Mouse (Mus musculus) adrenal gland, adult 2 months (tissue): ENCODE measurements around the gene Agpat3. TPM values are rescaled to one million over a fixed set of nuclear protein-coding genes. Genes with fewer than 3 reads are reported as not detected.

Experiments
- DNase-seq: peaks from one replicate; pipeline ENCODE4 v3.0.0; 2021
- polyA plus RNA-seq: library from polyadenylated mRNA; depleted of rRNA; stranded (reverse); fragments of >200 nt; gene quantifications from 2 replicates; pipeline ENCODE4 v1.2.3, GENCODE M21; 2012
- total RNA-seq, 2 experiments: library from RNA; stranded (reverse); gene quantifications; 2 replicates each; pipeline ENCODE4 v1.2.3; 2021

Agpat3 gene
- total and polyA plus RNA-seq, 3 experiments = 346 to 654 (median 422) TPM

- no peak for DNase-seq
Observed at GRCm38 (mm10) chr10:78324556-78325164, 27.6 kb downstream of the Agpat3 start.

- DNase-seq = no peak
Observed at GRCm38 (mm10) chr10:78323214-78323880, 28.9 kb downstream of the Agpat3 start.

- DNase-seq = peak; percentile 65
Observed at GRCm38 (mm10) chr10:78322806-78323205, 29.5 kb downstream of the Agpat3 start.

DNA sequence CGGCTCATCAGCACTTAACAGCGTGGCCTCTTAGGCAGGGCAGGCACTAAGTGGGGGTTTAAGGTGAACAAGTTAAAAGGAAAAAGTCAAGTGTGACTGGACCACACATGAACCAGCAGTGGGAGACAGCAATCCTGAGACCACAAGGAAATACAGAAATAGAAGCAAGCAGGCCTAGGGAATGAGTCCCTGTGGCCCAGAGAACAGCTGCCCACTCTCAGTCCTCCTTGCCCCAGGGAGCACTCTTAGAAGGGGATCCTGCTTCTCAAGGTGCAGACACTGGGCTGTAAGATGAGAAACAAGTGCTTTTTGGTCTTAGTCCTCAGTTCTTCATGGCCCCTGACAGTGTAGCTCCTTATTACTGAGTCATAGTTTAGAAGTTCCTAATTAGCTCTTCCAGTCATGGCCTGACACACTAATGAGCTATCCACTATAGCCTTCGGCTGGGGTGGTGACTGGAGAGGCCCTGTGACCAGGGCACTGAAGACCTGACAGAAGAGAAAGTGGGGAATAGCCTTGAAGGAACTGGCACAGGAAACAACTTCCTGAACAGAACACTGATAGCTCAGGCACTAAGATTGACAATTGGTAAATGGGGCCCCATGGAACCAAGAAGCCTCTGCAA, 31.0 kb downstream of the Agpat3 start:
- no peak for DNase-seq

GRCm38 (mm10) chr10:78320526-78320925, 31.8 kb downstream of the Agpat3 start:
- DNase-seq = no peak

- no peak for DNase-seq
Observed at GRCm38 (mm10) chr10:78319940-78320339, 32.3 kb downstream of the Agpat3 start.

DNA sequence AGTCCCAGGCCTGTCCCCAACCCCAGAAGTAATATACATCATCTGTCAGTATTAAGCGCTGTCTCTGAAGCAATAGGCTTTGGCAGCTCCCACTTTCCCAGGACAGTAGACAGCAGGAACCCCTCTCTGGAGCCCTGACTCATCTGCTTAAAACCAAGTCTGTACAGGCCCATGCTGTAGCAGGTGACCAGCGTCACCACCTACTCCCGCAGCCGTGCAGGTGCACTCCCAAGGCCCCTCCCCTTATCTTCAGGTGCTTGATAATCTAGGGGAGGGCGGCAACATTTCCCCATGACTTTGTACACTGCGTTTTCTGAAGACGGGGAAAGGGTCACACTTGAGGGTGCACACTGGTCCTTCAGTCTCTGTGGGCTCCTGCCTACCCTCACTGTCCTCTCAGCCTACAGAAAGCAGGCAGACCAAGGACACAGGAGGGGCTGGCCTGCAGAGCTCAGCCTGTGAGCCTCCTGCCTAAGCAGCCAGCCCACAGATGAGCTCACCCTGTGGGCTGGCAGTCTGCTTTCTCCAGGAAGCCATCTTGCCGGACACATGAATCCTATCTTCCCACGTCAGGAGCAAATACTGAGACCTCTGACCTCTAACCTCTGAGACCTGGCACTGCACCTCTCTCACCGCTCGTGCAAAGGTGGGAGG, 34.9 kb downstream of the Agpat3 start:
- DNase-seq = no peak

GRCm38 (mm10) chr10:78316228-78317087, 35.8 kb downstream of the Agpat3 start:
- DNase-seq = no peak

GRCm38 (mm10) chr10:78315145-78315544, 37.1 kb downstream of the Agpat3 start:
- no peak for DNase-seq

DNA sequence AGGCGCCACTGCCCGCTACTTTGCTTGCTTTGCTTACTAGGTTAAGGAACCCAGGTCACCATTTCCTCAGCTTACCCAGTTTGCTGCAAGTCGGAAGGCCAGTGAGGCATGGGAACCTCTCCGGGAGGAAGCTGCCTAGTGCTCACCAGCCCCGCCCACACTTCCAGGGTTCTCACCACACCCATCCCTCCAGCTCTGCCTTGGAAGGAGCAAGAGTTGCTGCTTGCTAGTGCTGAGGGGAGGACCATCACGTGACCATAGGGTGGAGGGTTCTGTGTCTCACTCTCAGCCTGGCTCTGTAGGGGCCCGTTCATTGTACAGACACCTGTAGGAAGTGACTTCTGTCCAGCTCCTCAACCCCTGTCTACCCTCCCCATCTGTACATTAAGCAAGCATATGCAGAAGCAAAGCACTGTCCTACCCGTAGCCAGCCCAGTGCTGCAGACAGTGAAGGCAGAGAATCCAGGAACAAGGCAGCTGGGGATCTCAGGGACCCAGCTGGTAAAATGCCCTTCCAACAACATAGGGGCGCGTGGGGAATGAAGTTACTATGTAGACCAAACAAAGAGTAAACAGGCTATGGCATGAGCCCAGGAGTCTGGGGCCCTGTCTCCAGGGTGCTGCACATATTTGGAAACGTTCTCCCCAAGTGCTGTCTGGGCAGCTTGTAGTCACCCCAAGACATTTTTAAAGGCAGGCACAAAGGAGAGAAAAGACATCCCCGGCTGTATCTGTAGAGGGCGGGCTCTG, 40.2 kb downstream of the Agpat3 start:
- DNase-seq = no peak

- no peak for DNase-seq
Observed at GRCm38 (mm10) chr10:78310747-78311267, 41.5 kb downstream of the Agpat3 start.

DNA sequence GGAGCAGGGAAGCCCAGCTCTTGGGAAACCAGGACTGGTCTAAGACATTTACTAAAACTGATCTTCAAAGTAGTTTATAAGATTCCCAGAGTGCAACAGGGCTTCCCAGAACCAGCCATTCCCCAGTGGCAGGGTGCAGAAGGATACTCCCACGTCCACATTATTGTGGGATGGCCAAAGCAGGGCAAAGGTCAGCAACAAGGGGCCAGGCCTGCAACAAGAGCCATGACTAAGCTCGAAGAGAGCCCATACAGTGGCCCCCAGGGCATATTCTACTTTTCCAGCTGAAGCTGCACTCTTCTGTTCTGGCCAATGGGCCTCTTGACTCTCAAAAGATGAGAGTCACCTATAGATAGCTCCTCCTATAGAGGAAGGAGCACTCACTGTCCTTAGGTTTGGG, 43.7 kb downstream of the Agpat3 start:
- no peak for DNase-seq

DNA sequence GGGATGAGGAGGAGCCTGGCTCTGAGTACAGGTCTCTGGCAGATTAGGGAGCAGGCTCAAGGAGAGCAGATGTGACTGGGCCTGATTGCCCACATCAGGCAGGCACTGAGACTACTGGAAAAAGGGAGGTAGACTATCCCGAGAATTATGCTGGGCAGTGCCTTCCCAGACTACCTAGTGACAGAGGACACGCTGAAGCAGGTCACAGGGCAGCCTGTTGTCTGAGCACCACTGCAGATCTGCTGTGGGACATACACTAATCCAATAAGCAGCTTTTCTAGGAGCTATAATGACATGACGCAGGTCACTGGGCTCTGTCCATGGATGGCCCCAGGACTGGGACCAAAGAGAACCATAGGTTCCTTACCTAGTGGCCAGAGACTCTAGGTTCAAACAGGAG, 44.9 kb downstream of the Agpat3 start:
- no peak for DNase-seq

- no peak for DNase-seq
Observed at GRCm38 (mm10) chr10:78306027-78306426, 46.3 kb downstream of the Agpat3 start.

- no peak for DNase-seq
Observed at GRCm38 (mm10) chr10:78304996-78305395, 47.3 kb downstream of the Agpat3 start.

GRCm38 (mm10) chr10:78303675-78304074, 48.6 kb downstream of the Agpat3 start:
- DNase-seq = peak; percentile 62

DNA sequence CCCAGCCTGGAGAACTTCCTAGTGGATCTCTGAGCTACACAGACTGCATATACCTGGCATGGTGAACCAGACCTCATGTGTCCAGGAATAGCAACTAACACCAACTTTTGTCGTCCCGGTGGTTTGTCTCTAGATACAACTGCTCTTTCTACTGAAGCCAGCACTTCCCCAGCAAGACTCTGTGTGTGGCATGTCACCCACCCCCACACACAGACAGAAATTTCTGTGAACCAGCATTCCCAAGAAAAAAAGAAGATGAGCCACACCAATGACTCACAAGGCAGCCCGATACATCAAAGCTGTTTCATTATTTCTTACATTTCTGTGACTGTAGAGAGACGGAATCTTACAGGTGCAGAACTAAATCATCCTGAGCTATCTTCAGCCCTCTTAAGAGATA, 52.2 kb downstream of the Agpat3 start:
- DNase-seq = peak; percentile 73

DNA sequence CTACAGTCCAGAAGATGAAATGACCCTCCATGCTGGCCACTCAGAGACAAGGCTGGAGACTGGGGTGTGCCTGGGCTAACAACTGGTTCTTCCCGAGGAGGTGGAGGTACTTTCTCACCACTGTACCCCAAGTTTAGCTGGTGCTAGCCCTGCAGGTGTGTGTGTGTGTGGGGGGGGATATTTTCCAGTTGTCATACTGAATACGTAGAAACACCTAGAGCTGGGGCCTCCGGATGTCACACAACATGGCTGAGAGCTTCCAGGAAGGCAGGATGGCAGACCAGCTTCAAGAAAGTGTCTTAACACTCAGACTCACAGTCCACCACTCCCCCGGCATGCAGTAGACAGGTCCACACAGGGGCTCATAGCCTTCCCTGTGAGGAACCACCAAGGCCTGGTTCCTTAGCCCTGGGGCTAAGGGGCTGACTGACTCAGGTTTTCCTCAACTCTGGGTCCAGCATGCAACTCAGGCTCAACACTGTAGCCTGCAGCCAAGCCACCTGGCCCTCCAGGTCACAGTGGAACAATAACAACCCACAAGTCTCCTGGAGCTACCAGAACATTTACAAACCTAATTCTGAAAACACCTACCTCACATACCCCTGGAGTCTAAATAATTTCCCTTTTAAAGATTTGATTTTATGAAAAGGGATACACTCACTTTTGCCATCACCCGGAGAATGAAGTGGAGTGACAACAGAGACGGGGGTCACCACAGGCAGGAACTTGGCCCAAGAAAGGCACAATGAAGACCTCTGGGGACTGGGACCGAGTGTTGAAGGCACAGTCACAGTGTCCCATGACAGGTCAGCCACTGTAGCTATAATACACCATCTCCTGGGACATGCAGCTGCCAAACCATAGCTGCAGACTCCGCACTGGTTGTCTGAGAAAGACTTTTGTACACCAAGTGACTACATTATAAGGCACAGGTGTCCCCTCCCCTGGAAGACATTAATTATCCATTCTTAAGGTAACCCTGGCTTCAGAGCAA, 53.3 kb downstream of the Agpat3 start:
- no peak for DNase-seq
